Mouse (Mus musculus) E14TG2a.4 (cell line): Measurements from ENCODE around the gene Vkorc1l1.

Experiments used
- CTCF ChIP-seq: conservative IDR thresholded peaks from 2 replicates; pipeline ENCODE4 v1.5.1; 2014; ENCODE audit warnings: low read length
- POU5F1 ChIP-seq: IDR thresholded peaks from 2 replicates; pipeline ENCODE4 v1.6.1; 2014; ENCODE audit warnings: low read length, borderline replicate concordance

- TF ChIP-seq CTCF, result no peak
- TF ChIP-seq POU5F1, result no peak
Measured at GRCm38 (mm10) chr5:130003229-130003628, 61.5 kb downstream of the Vkorc1l1 start.
